Mouse (Mus musculus) liver, embryonic 18 days (tissue): ENCODE data around the gene Slc44a1. TPM values are rescaled to one million over a fixed set of nuclear protein-coding genes. Genes with fewer than 3 reads are reported as not detected.

Source experiments
- polyA plus RNA-seq: library from polyadenylated mRNA; depleted of rRNA; stranded (reverse); fragments of >200 nt; gene quantifications from 2 replicates; pipeline ENCODE4 v1.2.3, GENCODE M21; 2012; rRNA removed

Gene Slc44a1
- polyA plus RNA-seq, result 18.9 and 21.3 TPM in 2 replicates

GRCm38 (mm10) chr4:53440010-53440815, at the start of gene Slc44a1:
TSS of gene Slc44a1 (plus strand) at chr4:53440413.

GRCm38 (mm10) chr4:53631316-53632010, 191.2 kb downstream of the Slc44a1 start, which contains the start of gene Fsd1l:
TSS of gene Fsd1l (plus strand) at chr4:53631471.

Other genes with a start within 250 kb of the Slc44a1 start
- 0.84 and 1.2 TPM in 2 replicates for gene Fsd1l, start 191.1 kb downstream of the Slc44a1 start, polyA plus RNA-seq